Mouse (Mus musculus) heart, postnatal 0 days (tissue): ENCODE measurements at regions not wholly inside any gene's neighbourhood (a gene's known extent, or its start where the extent isn't known, plus 50 kb on each side); places are given as distances from the start of the nearest gene placed in this dataset.

ENCODE experiments used
- CTCF ChIP-seq: IDR thresholded peaks from 2 replicates; pipeline ENCODE4 v1.5.1; 2016; ENCODE audit warnings: antibody characterized with exemption, control low read depth, low read depth
- EP300 ChIP-seq: IDR thresholded peaks from 2 replicates; pipeline ENCODE4 v1.6.1; 2016; ENCODE audit warnings: antibody characterized with exemption, low read depth

- no peak for TF ChIP-seq CTCF
- TF ChIP-seq EP300: no peak
These were observed 91.6 kb upstream of the Slc24a2 start for GRCm38 (mm10) chr4:87321726-87322349.
